Mouse (Mus musculus) heart, postnatal 4 days (tissue): ENCODE data around the gene Get4. TPM values are rescaled to one million over a fixed set of nuclear protein-coding genes. Genes with fewer than 3 reads are reported as not detected.

Experiments
- total RNA-seq, 2 experiments: library from RNA; stranded (reverse); gene quantifications; 2 replicates each; pipeline ENCODE4 v1.2.3; 2021

Get4 gene
- total RNA-seq, 2 experiments from 2014 or later = 76.4 to 80.4 TPM

Other genes with a start within 250 kb of the Get4 start
- 1 to 10 TPM; 2.3 to 2.8 TPM for gene Prkar1b, start 102.3 kb upstream of the Get4 start, total RNA-seq
- 10 to 100 TPM; 19.1 to 19.5 TPM for gene Dnaaf5, start 102.1 kb upstream of the Get4 start, total RNA-seq
- gene Sun1, start 51.7 kb upstream of the Get4 start, total RNA-seq = 10 to 100 TPM; 40.7 to 43.0 TPM
- gene Adap1, start 73.3 kb downstream of the Get4 start, total RNA-seq = 1 to 10 TPM; 1.8 to 2.4 TPM
- gene Cox19, start 99.1 kb downstream of the Get4 start, total RNA-seq = 10 to 100 TPM; 76.9 to 79.3 TPM
- not detected for gene Cyp2w1, start 100.3 kb downstream of the Get4 start, total RNA-seq
- 10 to 100 TPM; 23.3 to 28.2 TPM for gene Gpr146, start 125.4 kb downstream of the Get4 start, total RNA-seq
- under 1 TPM; 0.47 to 0.74 TPM for gene C130050O18Rik, start 153.0 kb downstream of the Get4 start, total RNA-seq
- 1 to 10 TPM; 1.8 to 2.3 TPM for gene Gper1, start 170.8 kb downstream of the Get4 start, total RNA-seq
- 10 to 100 TPM; 10.8 to 10.9 TPM for gene 3110082I17Rik, start 208.2 kb downstream of the Get4 start, total RNA-seq
- 10 to 100 TPM; 20.6 to 21.5 TPM for gene Zfand2a, start 232.2 kb downstream of the Get4 start, total RNA-seq